Mouse (Mus musculus) limb, embryonic 15.5 days (tissue): ENCODE results near the gene Try10. TPM values are rescaled to one million over a fixed set of nuclear protein-coding genes. Genes with fewer than 3 reads are reported as not detected.
"Not testable (repeated sequence)": the region's sequence is repeated elsewhere in the genome, so short reads cannot be mapped to it uniquely, and the experiment has no call there.

Source experiments
- ATAC-seq: fragments of 200-750 bp; cut with Nextera tagmentation; 2 replicates; pipeline ENCODE4 v1.8.0; 2017; ENCODE audit warnings: low read depth, moderate TSS enrichment; ENCODE audit not compliant: insufficient number of reproducible peaks, low FRiP score, low TSS enrichment
- H3K27ac ChIP-seq: fragments of 300-500 bp; sonication (generic); 2 replicates; pipeline ENCODE4 v1.5.1; 2015; ENCODE audit warnings: moderate library complexity, mild to moderate bottlenecking, inconsistent platforms
- H3K27me3 ChIP-seq: fragments of 300-500 bp; sonication (generic); 2 replicates; pipeline ENCODE4 v1.6.1; 2015; ENCODE audit warnings: inconsistent platforms
- H3K36me3 ChIP-seq: fragments of 300-500 bp; sonication (generic); 2 replicates; pipeline ENCODE4 v1.6.1; 2015; ENCODE audit warnings: inconsistent platforms
- H3K4me1 ChIP-seq: fragments of 300-500 bp; sonication (generic); 2 replicates; pipeline ENCODE4 v1.6.1; 2015; ENCODE audit warnings: inconsistent platforms
- H3K4me2 ChIP-seq: fragments of 300-500 bp; sonication (generic); 2 replicates; pipeline ENCODE4 v1.6.1; 2015; ENCODE audit warnings: mild to moderate bottlenecking, inconsistent platforms
- H3K4me3 ChIP-seq: fragments of 300-500 bp; sonication (generic); 2 replicates; pipeline ENCODE4 v1.5.1; 2015; ENCODE audit warnings: mild to moderate bottlenecking, inconsistent platforms
- H3K9ac ChIP-seq: fragments of 300-500 bp; sonication (generic); 2 replicates; pipeline ENCODE4 v1.6.1; 2015; ENCODE audit warnings: inconsistent platforms
- H3K9me3 ChIP-seq: fragments of 300-500 bp; sonication (generic); 2 replicates; pipeline ENCODE4 v1.6.1; 2016; ENCODE audit warnings: inconsistent platforms
- WGBS: fragments of 180-500 bp; shearing (Covaris S2); methylation state at CpG from one replicate; pipeline ENCODE4 v1.1.7; 2015; 5-methylcytosine and 5-hydroxymethylcytosine counted together
- polyA plus RNA-seq: library from polyadenylated mRNA; unstranded; fragments of >200 nt; fragmentation: Nextera tagmentation; extraction: Ambion mirVana; gene quantifications from 2 replicates; pipeline ENCODE4 v1.2.1, GENCODE M21; 2015

The Try10 gene
- 0.32 TPM in 1 of 2 replicates, not detected in the other for polyA plus RNA-seq

GRCm38 (mm10) chr6:41353932-41354331 lies at the start of gene Try10:
Gene Try10, plus strand, starts transcription at chr6:41354105.
- H3K27me3 ChIP-seq, result no peaks in the 10 kb centered on the region
- 79% methylated on average over 2 of the region's 2 CpGs for WGBS
- no peak for ATAC-seq
- no peak within 1 kb of the TSS for H3K27ac ChIP-seq
- no peaks in the 10 kb centered on the region for H3K4me1 ChIP-seq
- no peaks in the 10 kb centered on the region for H3K9me3 ChIP-seq
- H3K4me3 ChIP-seq, result no peak within 1 kb of the TSS
- no peak within 1 kb of the TSS for H3K4me2 ChIP-seq
- no peak within 1 kb of the TSS for H3K9ac ChIP-seq
- H3K36me3 ChIP-seq, result no peaks in the 10 kb centered on the region

DNA sequence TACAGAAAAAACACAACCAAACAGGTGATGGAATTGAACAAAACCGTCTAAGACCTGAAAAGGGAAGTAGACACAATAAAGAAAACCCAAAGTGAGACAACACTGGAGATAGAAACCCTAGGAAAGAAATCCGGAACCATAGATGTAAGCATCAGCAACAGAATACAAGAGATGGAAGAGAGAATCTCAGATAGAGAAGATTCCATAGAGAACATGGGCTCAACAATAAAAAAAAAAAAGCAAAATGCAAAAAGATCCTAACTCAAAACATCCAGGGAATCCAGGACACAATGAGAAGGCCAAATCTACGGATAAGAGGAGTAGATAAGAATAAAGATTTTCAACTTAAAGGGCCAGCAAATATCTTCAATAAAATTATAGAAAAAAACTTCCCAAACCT lies 37.2 kb upstream of the Try10 start, which contains the start of gene Try5:
Try5 (minus strand) TSS at position 101 of the 400 bp plus-strand sequence.
- not testable (repeated sequence) for H3K27ac ChIP-seq, H3K4me2 ChIP-seq, H3K27me3 ChIP-seq, H3K4me1 ChIP-seq, H3K9me3 ChIP-seq, H3K4me3 ChIP-seq, H3K36me3 ChIP-seq, H3K9ac ChIP-seq, ATAC-seq
- 68% methylated on average over 3 of the region's 3 CpGs for WGBS

DNA sequence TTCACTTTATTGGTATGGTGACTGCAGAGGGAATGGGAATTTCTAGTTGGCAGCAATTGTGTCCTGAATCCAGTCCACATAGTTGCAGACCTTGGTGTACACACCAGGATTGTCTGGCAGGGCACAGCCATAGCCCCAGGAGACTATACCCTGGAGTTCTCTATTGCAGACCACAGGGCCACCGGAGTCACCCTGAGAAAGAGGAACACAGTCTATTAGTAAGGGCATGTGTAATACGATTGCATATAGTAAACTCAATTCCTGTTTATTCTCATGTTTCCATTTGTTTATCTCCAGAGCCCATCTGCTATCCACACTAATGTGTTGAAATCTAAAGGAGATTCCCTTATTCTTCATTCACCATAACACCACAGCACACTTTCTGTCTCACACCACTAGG lies 19.9 kb downstream of the Try10 start:
- not testable (repeated sequence) for H3K4me3 ChIP-seq, H3K27me3 ChIP-seq, ATAC-seq, H3K4me2 ChIP-seq, H3K9me3 ChIP-seq, H3K27ac ChIP-seq, H3K9ac ChIP-seq, H3K36me3 ChIP-seq, H3K4me1 ChIP-seq
- WGBS, result 83% methylated on average over 2 of the region's 2 CpGs

DNA sequence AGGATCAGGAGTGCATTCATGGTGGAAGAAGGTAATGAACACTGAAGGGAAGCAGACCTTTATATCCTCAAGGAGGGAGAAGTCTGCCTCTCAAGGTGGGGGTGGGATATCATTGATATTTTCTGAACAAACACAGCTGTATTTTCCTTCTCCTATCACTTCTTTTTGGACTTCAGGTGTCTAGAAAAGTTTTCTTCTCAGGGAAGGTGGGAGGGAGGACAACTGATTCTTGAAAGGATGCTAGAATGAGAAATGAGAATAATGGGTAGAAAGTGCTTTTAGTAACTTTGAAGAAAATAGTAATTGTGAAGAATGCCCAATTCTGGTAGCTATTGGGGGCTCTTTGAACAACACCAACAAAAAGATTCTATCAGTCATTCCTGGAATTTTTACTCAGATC lies 23.7 kb downstream of the Try10 start, which contains the start of gene Prss3:
Prss3 (minus strand) TSS at position 101 of the 400 bp plus-strand sequence.
- H3K36me3 ChIP-seq, H3K9me3 ChIP-seq, H3K4me2 ChIP-seq, ATAC-seq, H3K27me3 ChIP-seq, H3K4me3 ChIP-seq, H3K27ac ChIP-seq, H3K4me1 ChIP-seq, H3K9ac ChIP-seq: not testable (repeated sequence)

GRCm38 (mm10) chr6:41386781-41387180 lies 32.9 kb downstream of the Try10 start:
- Histone ChIP-seq H3K27ac (no peak overlapping the region), H3K27me3 (no peaks in the 10 kb centered on the region), H3K4me2 (no peak overlapping the region), H3K4me1 (no peaks in the 10 kb centered on the region), H3K36me3 (no peaks in the 10 kb centered on the region), H3K4me3 (no peak overlapping the region), H3K9me3 (no peaks in the 10 kb centered on the region), H3K9ac (no peak overlapping the region)
- no peak for ATAC-seq
- 81% methylated on average over 2 of the region's 2 CpGs for WGBS

DNA sequence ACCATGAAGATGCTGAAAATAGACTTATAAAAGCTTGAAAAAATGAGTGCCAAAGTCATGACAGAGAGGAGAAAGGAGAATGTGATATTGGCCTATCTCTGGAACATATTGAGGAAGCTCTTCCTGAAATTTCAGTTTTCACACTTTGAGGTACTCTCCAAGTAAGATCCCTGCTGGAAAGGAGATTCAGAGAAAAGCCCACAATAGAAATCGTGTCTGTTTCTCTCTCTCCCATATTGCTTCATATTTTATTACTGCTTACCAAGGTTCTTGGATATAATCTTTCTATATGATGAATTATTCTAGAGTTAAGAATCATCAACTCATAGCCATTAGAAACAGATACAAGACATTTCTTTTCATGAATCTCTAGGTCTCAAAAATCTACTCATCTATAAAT lies 37.7 kb downstream of the Try10 start:
- not testable (repeated sequence) for ATAC-seq, H3K36me3 ChIP-seq, H3K9me3 ChIP-seq, H3K4me2 ChIP-seq, H3K4me1 ChIP-seq, H3K9ac ChIP-seq, H3K27ac ChIP-seq, H3K4me3 ChIP-seq, H3K27me3 ChIP-seq
- 63% methylated on average over 1 of the region's 1 CpGs for WGBS

GRCm38 (mm10) chr6:41392056-41392455 lies 38.2 kb downstream of the Try10 start, which contains the start of gene Gm5771:
Gene Gm5771, plus strand, starts transcription at chr6:41392356.
- not testable (repeated sequence) for H3K4me1 ChIP-seq, H3K27ac ChIP-seq, H3K4me3 ChIP-seq, H3K4me2 ChIP-seq, H3K27me3 ChIP-seq, ATAC-seq, H3K9me3 ChIP-seq, H3K9ac ChIP-seq, H3K36me3 ChIP-seq

Other genes with a start within 250 kb of the Try10 start
- not detected in 2 replicates for gene Try4, start 51.8 kb upstream of the Try10 start, polyA plus RNA-seq
- gene Try5, start 37.3 kb upstream of the Try10 start, polyA plus RNA-seq, result not detected in 2 replicates
- not detected in 2 replicates for gene Prss3, start 23.6 kb downstream of the Try10 start, polyA plus RNA-seq
- not detected in 2 replicates for gene Gm5771, start 38.3 kb downstream of the Try10 start, polyA plus RNA-seq
- not detected in 2 replicates for gene Gm10334, start 92.0 kb downstream of the Try10 start, polyA plus RNA-seq
- gene Prss1, start 104.8 kb downstream of the Try10 start, polyA plus RNA-seq, result not detected in 2 replicates
- not detected in 2 replicates for gene Prss2, start 167.7 kb downstream of the Try10 start, polyA plus RNA-seq